Mouse (Mus musculus) stomach, embryonic 16.5 days (tissue): Measurements from ENCODE around the gene Dyrk1a. TPM values are rescaled to one million over a fixed set of nuclear protein-coding genes. Genes with fewer than 3 reads are reported as not detected.

Experiments used
- ATAC-seq: fragments of 200-750 bp; cut with Nextera tagmentation; 2 replicates; pipeline ENCODE4 v1.8.0; 2017; ENCODE audit warnings: moderate number of reproducible peaks, moderate TSS enrichment; ENCODE audit not compliant: insufficient read depth, low FRiP score
- H3K27ac ChIP-seq: fragments of 300-500 bp; sonication (generic); 2 replicates; pipeline ENCODE4 v1.5.1; 2014; ENCODE audit warnings: low read length
- H3K27me3 ChIP-seq: fragments of 300-500 bp; sonication (generic); 2 replicates; pipeline ENCODE4 v1.6.1; 2014; ENCODE audit warnings: low read length, control low read depth, mixed read lengths; ENCODE audit not compliant: control insufficient read depth, insufficient read depth
- H3K36me3 ChIP-seq: fragments of 300-500 bp; sonication (generic); 2 replicates; pipeline ENCODE4 v1.6.1; 2014; ENCODE audit warnings: low read length; ENCODE audit not compliant: control insufficient read depth, insufficient read depth
- H3K4me1 ChIP-seq: fragments of 300-500 bp; sonication (generic); 2 replicates; pipeline ENCODE4 v1.6.1; 2014; ENCODE audit warnings: low read length, control low read depth, mixed read lengths; ENCODE audit not compliant: control insufficient read depth, insufficient read depth
- H3K4me2 ChIP-seq: fragments of 300-500 bp; sonication (generic); 2 replicates; pipeline ENCODE4 v1.6.1; 2014; ENCODE audit warnings: low read depth, low read length, mixed read lengths
- H3K4me3 ChIP-seq: fragments of 300-500 bp; sonication (generic); replicated peaks from 2 replicates; pipeline ENCODE4 v1.5.1; 2014; ENCODE audit warnings: mild to moderate bottlenecking, low read length
- H3K9ac ChIP-seq: fragments of 300-500 bp; sonication (generic); 2 replicates; pipeline ENCODE4 v1.6.1; 2014; ENCODE audit warnings: low read length
- H3K9me3 ChIP-seq: fragments of 300-500 bp; sonication (generic); replicated peaks from 2 replicates; pipeline ENCODE4 v1.6.1; 2016; ENCODE audit warnings: low read length, control low read depth; ENCODE audit not compliant: control insufficient read depth
- WGBS: fragments of 180-500 bp; shearing (Covaris S2); extraction: QIAGEN DNeasy Blood & Tissue Kit; methylation state at CpG from one replicate; pipeline ENCODE4 v1.1.7; 2014; 5-methylcytosine and 5-hydroxymethylcytosine counted together
- polyA plus RNA-seq: library from polyadenylated mRNA; unstranded; fragments of >200 nt; fragmentation: Nextera tagmentation; extraction: Ambion mirVana; gene quantifications from 2 replicates; pipeline ENCODE4 v1.2.1, GENCODE M21; 2015

Gene Dyrk1a
- polyA plus RNA-seq, 1 experiment from 2014 or later, result 7.4 TPM

GRCm38 (mm10) chr16:94533679-94534078 is 36.1 kb upstream of the Dyrk1a start:
- Histone ChIP-seq H3K27me3 (no peaks in the 10 kb centered on the region), H3K4me1 (peaks cover 4% of the 10 kb centered on the region; the same call in 1 of the 2 replicates), H3K9ac (no peak overlapping the region; the same call in 1 of the 2 replicates), H3K27ac (no peak overlapping the region), H3K4me2 (no peak overlapping the region), H3K36me3 (no peaks in the 10 kb centered on the region), H3K4me3 (no peak overlapping the region), H3K9me3 (no peaks in the 10 kb centered on the region)
- 61% methylated on average over 6 of the region's 6 CpGs for WGBS
- no peak for ATAC-seq

- no peak for ATAC-seq
- Histone ChIP-seq H3K4me1 (peaks cover 4% of the 10 kb centered on the region; the same call in 1 of the 2 replicates), H3K27me3 (no peaks in the 10 kb centered on the region), H3K36me3 (no peaks in the 10 kb centered on the region), H3K9me3 (no peaks in the 10 kb centered on the region), H3K4me2 (no peak overlapping the region), H3K27ac (no peak overlapping the region), H3K4me3 (no peak overlapping the region), H3K9ac (no peak overlapping the region)
- 87% methylated on average over 5 of the region's 5 CpGs for WGBS
Observed at GRCm38 (mm10) chr16:94535716-94536115, 34.1 kb upstream of the Dyrk1a start.

GRCm38 (mm10) chr16:94536417-94537158 is 33.2 kb upstream of the Dyrk1a start:
- 69% methylated on average over 7 of the region's 7 CpGs for WGBS
- H3K4me1 ChIP-seq, result peaks cover 4% of the 10 kb centered on the region; the same call in 1 of the 2 replicates
- no peak overlapping the region for H3K4me2 ChIP-seq
- H3K9me3 ChIP-seq, result no peaks in the 10 kb centered on the region
- peak overlapping the region; percentile 12; the same call in 1 of the 2 replicates for H3K27ac ChIP-seq
- ATAC-seq, result no peak
- H3K36me3 ChIP-seq, result no peaks in the 10 kb centered on the region
- no peaks in the 10 kb centered on the region for H3K27me3 ChIP-seq
- H3K4me3 ChIP-seq, result no peak overlapping the region
- H3K9ac ChIP-seq, result no peak overlapping the region

GRCm38 (mm10) chr16:94537159-94537527 is 32.7 kb upstream of the Dyrk1a start:
- Histone ChIP-seq H3K4me2 (no peak overlapping the region), H3K4me3 (no peak overlapping the region), H3K9me3 (no peaks in the 10 kb centered on the region), H3K27ac (no peak overlapping the region), H3K27me3 (no peaks in the 10 kb centered on the region), H3K4me1 (peaks cover 4% of the 10 kb centered on the region; the same call in 1 of the 2 replicates), H3K9ac (no peak overlapping the region), H3K36me3 (no peaks in the 10 kb centered on the region)
- WGBS, result 30% methylated on average over 9 of the region's 9 CpGs
- ATAC-seq, result peak; percentile 82

- Histone ChIP-seq H3K9me3 (no peaks in the 10 kb centered on the region), H3K9ac (no peak overlapping the region), H3K27ac (no peak overlapping the region), H3K4me2 (no peak overlapping the region), H3K4me1 (peaks cover 10% of the 10 kb centered on the region), H3K27me3 (no peaks in the 10 kb centered on the region), H3K4me3 (no peak overlapping the region), H3K36me3 (no peaks in the 10 kb centered on the region)
- 92% methylated on average over 9 of the region's 9 CpGs for WGBS
- ATAC-seq, result no peak
Observed at GRCm38 (mm10) chr16:94540140-94540539, 29.7 kb upstream of the Dyrk1a start.

- WGBS, result 90% methylated on average over 8 of the region's 8 CpGs
Observed at GRCm38 (mm10) chr16:94542898-94543297, 26.9 kb upstream of the Dyrk1a start.

GRCm38 (mm10) chr16:94544540-94545105 is 25.2 kb upstream of the Dyrk1a start:
- WGBS, result 37% methylated on average over 11 of the region's 11 CpGs
- Histone ChIP-seq H3K4me1 (peaks cover 6% of the 10 kb centered on the region; the same call in 1 of the 2 replicates), H3K9me3 (no peaks in the 10 kb centered on the region), H3K27ac (no peak overlapping the region), H3K27me3 (no peaks in the 10 kb centered on the region), H3K4me3 (no peak overlapping the region), H3K4me2 (no peak overlapping the region), H3K9ac (no peak overlapping the region), H3K36me3 (no peaks in the 10 kb centered on the region)
- peak; percentile 66; the same call in 1 of the 2 replicates for ATAC-seq

More at GRCm38 (mm10) chr16:94542898-94543297, 26.9 kb upstream of the Dyrk1a start:
- Histone ChIP-seq H3K9ac (no peak overlapping the region), H3K27ac (no peak overlapping the region), H3K4me3 (no peak overlapping the region), H3K9me3 (no peaks in the 10 kb centered on the region), H3K4me1 (peaks cover 6% of the 10 kb centered on the region; the same call in 1 of the 2 replicates), H3K27me3 (no peaks in the 10 kb centered on the region), H3K4me2 (no peak overlapping the region), H3K36me3 (no peaks in the 10 kb centered on the region)
- ATAC-seq, result no peak

- no peak overlapping the region for H3K9ac ChIP-seq
- H3K27ac ChIP-seq, result no peak overlapping the region
- H3K4me2 ChIP-seq, result no peak overlapping the region
- peaks cover 6% of the 10 kb centered on the region; the same call in 1 of the 2 replicates for H3K4me1 ChIP-seq
- ATAC-seq, result no peak
- no peaks in the 10 kb centered on the region for H3K9me3 ChIP-seq
- no peaks in the 10 kb centered on the region for H3K36me3 ChIP-seq
- H3K4me3 ChIP-seq, result no peak overlapping the region
- 40% methylated on average over 8 of the region's 8 CpGs for WGBS
- no peaks in the 10 kb centered on the region for H3K27me3 ChIP-seq
Observed at GRCm38 (mm10) chr16:94545781-94546562, 23.8 kb upstream of the Dyrk1a start.

GRCm38 (mm10) chr16:94549813-94550212 is 20.0 kb upstream of the Dyrk1a start:
- H3K4me1 ChIP-seq, result peaks cover 4% of the 10 kb centered on the region; the same call in 1 of the 2 replicates

More at GRCm38 (mm10) chr16:94549813-94550212, 20.0 kb upstream of the Dyrk1a start:
- Histone ChIP-seq H3K27ac (no peak overlapping the region), H3K4me2 (no peak overlapping the region), H3K9me3 (no peaks in the 10 kb centered on the region), H3K9ac (no peak overlapping the region), H3K36me3 (no peaks in the 10 kb centered on the region), H3K27me3 (no peaks in the 10 kb centered on the region), H3K4me3 (no peak overlapping the region)
- no peak for ATAC-seq
- WGBS, result 68% methylated on average over 10 of the region's 10 CpGs
